Mouse (Mus musculus) T-cell, adult 2 months (primary cell): ENCODE results near the gene Mrpl51.
"Not testable (repeated sequence)": the region's sequence is repeated elsewhere in the genome, so short reads cannot be mapped to it uniquely, and the experiment has no call there.

Source experiments
- DNase-seq: peaks from one replicate; pipeline ENCODE4 v3.0.0; 2022; ENCODE audit warnings: low spot score

The Mrpl51 gene

GRCm38 (mm10) chr6:125159773-125160557 is 31.6 kb upstream of the Mrpl51 start:
- DNase-seq, result no peak

- no peak for DNase-seq
Measured at GRCm38 (mm10) chr6:125160558-125160853, 31.1 kb upstream of the Mrpl51 start.

GRCm38 (mm10) chr6:125160854-125161760 is 30.5 kb upstream of the Mrpl51 start:
- DNase-seq, result no peak

GRCm38 (mm10) chr6:125161971-125162370 is 29.6 kb upstream of the Mrpl51 start:
- DNase-seq, result peak; percentile 82

- DNase-seq, result not testable (repeated sequence)
Measured at GRCm38 (mm10) chr6:125162615-125163305, 28.8 kb upstream of the Mrpl51 start.

GRCm38 (mm10) chr6:125163801-125164657 is 27.6 kb upstream of the Mrpl51 start:
- DNase-seq, result no peak

GRCm38 (mm10) chr6:125164672-125165327 is 26.8 kb upstream of the Mrpl51 start:
- peak; percentile 72 for DNase-seq

- DNase-seq, result peak; percentile 97
Measured at GRCm38 (mm10) chr6:125165328-125165891, 26.2 kb upstream of the Mrpl51 start.

GRCm38 (mm10) chr6:125166051-125166751 is 25.4 kb upstream of the Mrpl51 start, which contains the start of gene Gapdh:
Gene Gapdh (minus strand): TSS chr6:125166467.
- no peak for DNase-seq

- no peak for DNase-seq
Measured at GRCm38 (mm10) chr6:125166861-125167650, 24.5 kb upstream of the Mrpl51 start.

GRCm38 (mm10) chr6:125168086-125168485 is 23.5 kb upstream of the Mrpl51 start:
- DNase-seq, result no peak

GRCm38 (mm10) chr6:125170194-125170593 is 21.4 kb upstream of the Mrpl51 start:
- no peak for DNase-seq

- no peak for DNase-seq
Measured at GRCm38 (mm10) chr6:125172474-125172873, 19.1 kb upstream of the Mrpl51 start.

- DNase-seq, result no peak
Measured at GRCm38 (mm10) chr6:125173256-125173655, 18.3 kb upstream of the Mrpl51 start.

- DNase-seq, result no peak
Measured at GRCm38 (mm10) chr6:125175469-125175868, 16.1 kb upstream of the Mrpl51 start.

- no peak for DNase-seq
Measured at GRCm38 (mm10) chr6:125179601-125180000, 12.0 kb upstream of the Mrpl51 start.

GRCm38 (mm10) chr6:125182133-125182532 is 9.5 kb upstream of the Mrpl51 start:
- no peak for DNase-seq

- no peak for DNase-seq
Measured at GRCm38 (mm10) chr6:125186203-125186602, 5.4 kb upstream of the Mrpl51 start.

GRCm38 (mm10) chr6:125190816-125191215 is 785 bp upstream of the Mrpl51 start:
- no peak for DNase-seq
